Mouse (Mus musculus): ENCODE measurements around the gene Has3. TPM values are rescaled to one million over a fixed set of nuclear protein-coding genes. Genes with fewer than 3 reads are reported as not detected.

The Has3 gene
- polyA plus RNA-seq, 1 experiment = not detected

- Histone ChIP-seq H3K27me3 (ENCODE audit: control insufficient read depth) (no peaks in the 10 kb centered on the region), H3K4me1 (ENCODE audit: control insufficient read depth) (no peaks in the 10 kb centered on the region), H3K9me3 (ENCODE audit: control insufficient read depth, low read length) (no peaks in the 10 kb centered on the region), H3K4me3 (replicated peaks) (no peak overlapping the region), H3K36me3 (ENCODE audit: control insufficient read depth) (no peaks in the 10 kb centered on the region; the same call in 1 of the 2 replicates)
- TF ChIP-seq TAL1 (IDR thresholded peaks at IDR 0.05; ENCODE audit: low read length) = no peak
- TF ChIP-seq GATA1 (IDR thresholded peaks at IDR 0.05; ENCODE audit: low read length) = no peak
Observed at GRCm38 (mm10) chr8:106854534-106855241, 15.4 kb upstream of the Has3 start.

- Histone ChIP-seq H3K4me1 (ENCODE audit: control insufficient read depth) (no peaks in the 10 kb centered on the region), H3K4me3 (replicated peaks) (no peak overlapping the region), H3K27me3 (ENCODE audit: control insufficient read depth) (no peaks in the 10 kb centered on the region), H3K9me3 (ENCODE audit: control insufficient read depth, low read length) (no peaks in the 10 kb centered on the region), H3K36me3 (ENCODE audit: control insufficient read depth) (no peaks in the 10 kb centered on the region; the same call in 1 of the 2 replicates)
- TF ChIP-seq GATA1 (IDR thresholded peaks at IDR 0.05; ENCODE audit: low read length) = no peak
- TF ChIP-seq TAL1 (IDR thresholded peaks at IDR 0.05; ENCODE audit: low read length) = no peak
Observed at GRCm38 (mm10) chr8:106855242-106855562, 14.8 kb upstream of the Has3 start.

GRCm38 (mm10) chr8:106862845-106863244, 7.2 kb upstream of the Has3 start:
- Histone ChIP-seq H3K27me3 (ENCODE audit: control insufficient read depth) (peaks cover 14% of the 10 kb centered on the region), H3K36me3 (ENCODE audit: control insufficient read depth) (no peaks in the 10 kb centered on the region), H3K9me3 (ENCODE audit: control insufficient read depth, low read length) (no peaks in the 10 kb centered on the region), H3K4me3 (replicated peaks) (no peak overlapping the region), H3K4me1 (ENCODE audit: control insufficient read depth) (no peaks in the 10 kb centered on the region)
- TF ChIP-seq TAL1 (IDR thresholded peaks at IDR 0.05; ENCODE audit: low read length) (no peak), GATA1 (IDR thresholded peaks at IDR 0.05; ENCODE audit: low read length) (no peak)

DNA sequence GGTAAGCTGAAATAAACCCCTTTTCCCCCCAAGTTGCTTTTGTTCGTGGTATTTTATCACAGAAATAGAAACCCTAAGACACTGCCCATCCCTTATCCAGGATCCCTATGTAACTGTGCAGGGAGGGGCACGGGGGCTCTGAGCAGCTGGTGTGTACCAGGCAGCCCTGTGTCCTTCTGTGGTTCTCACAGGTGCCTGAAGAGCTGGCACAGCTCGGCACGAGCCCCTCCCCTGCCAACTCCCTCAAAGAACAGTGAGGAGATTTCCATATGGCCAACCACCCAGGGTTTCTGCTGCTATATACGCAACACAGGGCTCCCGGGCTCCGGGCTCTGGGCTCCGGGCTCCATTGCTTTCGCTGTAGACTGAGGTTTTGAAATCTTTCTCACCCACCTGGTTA, 4.7 kb upstream of the Has3 start:
- H3K36me3 ChIP-seq (ENCODE audit: control insufficient read depth) = no peaks in the 10 kb centered on the region
- TF ChIP-seq GATA1 (IDR thresholded peaks at IDR 0.05; ENCODE audit: low read length) (no peak), TAL1 (IDR thresholded peaks at IDR 0.05; ENCODE audit: low read length) (no peak)
- no peaks in the 10 kb centered on the region for H3K9me3 ChIP-seq (ENCODE audit: control insufficient read depth, low read length)
- H3K4me3 ChIP-seq (replicated peaks) = no peak overlapping the region
- no peaks in the 10 kb centered on the region for H3K4me1 ChIP-seq (ENCODE audit: control insufficient read depth)
- peaks cover 39% of the 10 kb centered on the region for H3K27me3 ChIP-seq (ENCODE audit: control insufficient read depth)

DNA sequence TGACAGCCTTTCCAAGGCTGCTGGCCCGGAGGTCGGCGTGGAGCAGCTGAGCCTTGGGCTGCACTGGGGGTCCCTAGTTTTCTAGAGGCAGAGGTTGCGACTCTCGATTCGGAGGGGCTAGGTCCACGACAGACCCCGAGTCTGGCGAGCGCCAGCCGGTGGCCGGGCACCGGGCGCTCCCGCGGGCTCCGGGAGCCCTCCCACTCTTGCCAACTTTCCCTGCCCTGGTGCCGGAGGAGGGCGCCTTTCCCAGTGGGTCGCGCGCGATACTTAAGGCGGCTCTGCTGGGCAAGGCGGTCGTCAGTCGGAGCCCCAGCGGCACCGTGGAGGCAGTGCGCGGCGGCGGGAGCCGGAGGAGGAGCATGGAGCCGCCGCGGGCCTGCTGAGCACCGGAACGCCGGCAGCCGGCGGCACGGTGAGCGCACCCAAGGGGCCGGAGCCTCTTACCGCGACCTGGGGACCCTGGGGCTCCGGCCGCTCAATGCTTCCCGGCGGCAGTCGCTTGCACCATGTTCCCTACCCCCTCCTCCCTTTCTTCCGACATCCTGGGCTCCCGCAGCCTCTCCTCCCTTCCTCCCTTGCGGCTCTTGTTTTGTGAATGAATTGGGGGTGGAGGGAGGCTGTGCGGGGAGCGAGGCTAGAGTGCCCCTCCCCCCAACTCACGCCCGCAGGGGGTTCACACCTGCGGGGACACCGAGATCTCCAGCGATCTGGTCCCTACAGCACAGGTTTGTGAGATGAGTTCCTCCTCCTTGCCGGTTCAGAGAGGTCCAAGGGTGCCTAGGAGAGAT, 690 bp downstream of the Has3 start:
- no peaks in the 10 kb centered on the region for H3K4me1 ChIP-seq (ENCODE audit: control insufficient read depth)
- H3K36me3 ChIP-seq (ENCODE audit: control insufficient read depth) = peaks cover 9% of the 10 kb centered on the region
- peaks cover 78% of the 10 kb centered on the region for H3K27me3 ChIP-seq (ENCODE audit: control insufficient read depth)
- no peak for TF ChIP-seq TAL1 (IDR thresholded peaks at IDR 0.05; ENCODE audit: low read length)
- H3K4me3 ChIP-seq (replicated peaks) = peak overlapping the region; percentile 14
- H3K9me3 ChIP-seq (ENCODE audit: control insufficient read depth, low read length) = peaks cover 4% of the 10 kb centered on the region; the same call in 1 of the 2 replicates

DNA sequence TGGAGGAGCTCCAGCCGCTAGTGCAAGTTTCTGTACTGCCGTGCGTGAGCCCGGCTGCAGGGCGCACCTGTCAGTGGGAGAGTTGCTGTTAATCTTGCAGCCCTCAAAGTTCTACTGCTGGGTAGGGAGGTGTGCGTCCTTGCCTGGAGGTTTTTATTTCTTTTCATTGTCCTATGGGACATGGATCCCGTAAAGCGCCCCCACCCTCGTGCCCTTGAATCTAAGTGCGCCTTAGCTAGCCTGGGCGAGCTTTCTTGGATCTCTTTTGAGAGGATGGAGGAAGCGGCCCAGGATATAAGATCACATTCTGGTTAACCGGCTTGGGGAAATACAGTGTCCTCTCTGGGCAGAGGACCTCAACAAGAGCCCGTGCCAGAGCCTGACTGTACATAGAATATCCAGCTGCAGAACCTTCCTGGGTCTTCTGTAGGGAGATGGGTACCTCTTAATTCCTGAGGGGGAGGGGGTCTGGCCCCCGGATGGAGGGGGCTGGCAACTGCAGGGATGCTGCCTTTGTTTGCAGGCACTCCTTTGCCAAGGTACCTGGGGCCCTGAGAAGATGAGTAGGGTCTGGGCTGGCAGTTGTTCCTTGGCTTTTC, 1.4 kb downstream of the Has3 start:
- H3K4me1 ChIP-seq (ENCODE audit: control insufficient read depth) = no peaks in the 10 kb centered on the region
- TF ChIP-seq GATA1 (IDR thresholded peaks at IDR 0.05; ENCODE audit: low read length) (no peak), TAL1 (IDR thresholded peaks at IDR 0.05; ENCODE audit: low read length) (no peak)
- H3K27me3 ChIP-seq (ENCODE audit: control insufficient read depth) = peaks cover 74% of the 10 kb centered on the region
- H3K36me3 ChIP-seq (ENCODE audit: control insufficient read depth) = peaks cover 10% of the 10 kb centered on the region
- no peak overlapping the region for H3K4me3 ChIP-seq (replicated peaks)
- peaks cover 4% of the 10 kb centered on the region; the same call in 1 of the 2 replicates for H3K9me3 ChIP-seq (ENCODE audit: control insufficient read depth, low read length)

GRCm38 (mm10) chr8:106871931-106872371, 1.9 kb downstream of the Has3 start:
- no peak for TF ChIP-seq TAL1 (IDR thresholded peaks at IDR 0.05; ENCODE audit: low read length)
- TF ChIP-seq GATA1 (IDR thresholded peaks at IDR 0.05; ENCODE audit: low read length) = no peak
- peaks cover 14% of the 10 kb centered on the region for H3K36me3 ChIP-seq (ENCODE audit: control insufficient read depth)
- peaks cover 71% of the 10 kb centered on the region for H3K27me3 ChIP-seq (ENCODE audit: control insufficient read depth)
- H3K4me1 ChIP-seq (ENCODE audit: control insufficient read depth) = no peaks in the 10 kb centered on the region
- H3K4me3 ChIP-seq (replicated peaks) = no peak overlapping the region
- peaks cover 4% of the 10 kb centered on the region; the same call in 1 of the 2 replicates for H3K9me3 ChIP-seq (ENCODE audit: control insufficient read depth, low read length)

DNA sequence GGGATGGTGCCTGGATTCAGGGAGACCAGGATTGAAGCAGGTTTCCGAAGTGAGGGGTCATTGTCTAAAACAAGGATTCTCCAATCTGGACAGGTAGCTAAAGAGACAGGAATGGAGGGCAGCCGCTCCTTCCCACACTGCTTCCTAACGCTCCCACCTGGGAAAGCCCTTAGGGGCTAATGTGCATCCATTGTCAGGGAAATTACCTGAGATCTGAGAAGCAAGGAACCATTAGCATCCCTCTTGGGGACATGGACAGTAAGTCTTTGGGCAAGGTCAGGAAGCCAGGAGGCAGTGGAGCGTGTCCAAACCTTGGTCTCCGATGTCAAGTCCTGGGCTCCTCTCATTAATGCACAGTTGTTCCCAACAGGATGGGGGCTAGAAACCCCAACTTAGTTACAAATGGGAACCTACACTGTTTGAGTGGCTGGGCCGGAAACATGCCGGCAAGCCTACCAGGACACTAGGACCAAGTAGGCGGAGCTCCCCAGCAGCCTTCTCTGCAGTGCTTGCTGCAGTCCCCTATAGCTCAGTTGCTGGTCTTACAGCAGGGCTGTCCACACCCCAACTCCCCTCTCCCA, 2.5 kb downstream of the Has3 start:
- peaks cover 65% of the 10 kb centered on the region for H3K27me3 ChIP-seq (ENCODE audit: control insufficient read depth)
- peaks cover 4% of the 10 kb centered on the region; the same call in 1 of the 2 replicates for H3K9me3 ChIP-seq (ENCODE audit: control insufficient read depth, low read length)
- peaks cover 17% of the 10 kb centered on the region for H3K36me3 ChIP-seq (ENCODE audit: control insufficient read depth)

More for the DNA sequence above, 2.5 kb downstream of the Has3 start:
- Histone ChIP-seq H3K4me3 (replicated peaks) (no peak overlapping the region), H3K4me1 (ENCODE audit: control insufficient read depth) (no peaks in the 10 kb centered on the region)
- TF ChIP-seq TAL1 (IDR thresholded peaks at IDR 0.05; ENCODE audit: low read length) (no peak), GATA1 (IDR thresholded peaks at IDR 0.05; ENCODE audit: low read length) (no peak)
